Mouse (Mus musculus) cerebellum, postnatal 10 days (tissue): ENCODE data around the gene Misp.

Source experiments
- DNase-seq, 2 experiments: peaks; one replicate each; pipeline ENCODE4 v3.0.0; 2021; ENCODE audit warnings: mixed read lengths in 2 of 2

The Misp gene

DNA sequence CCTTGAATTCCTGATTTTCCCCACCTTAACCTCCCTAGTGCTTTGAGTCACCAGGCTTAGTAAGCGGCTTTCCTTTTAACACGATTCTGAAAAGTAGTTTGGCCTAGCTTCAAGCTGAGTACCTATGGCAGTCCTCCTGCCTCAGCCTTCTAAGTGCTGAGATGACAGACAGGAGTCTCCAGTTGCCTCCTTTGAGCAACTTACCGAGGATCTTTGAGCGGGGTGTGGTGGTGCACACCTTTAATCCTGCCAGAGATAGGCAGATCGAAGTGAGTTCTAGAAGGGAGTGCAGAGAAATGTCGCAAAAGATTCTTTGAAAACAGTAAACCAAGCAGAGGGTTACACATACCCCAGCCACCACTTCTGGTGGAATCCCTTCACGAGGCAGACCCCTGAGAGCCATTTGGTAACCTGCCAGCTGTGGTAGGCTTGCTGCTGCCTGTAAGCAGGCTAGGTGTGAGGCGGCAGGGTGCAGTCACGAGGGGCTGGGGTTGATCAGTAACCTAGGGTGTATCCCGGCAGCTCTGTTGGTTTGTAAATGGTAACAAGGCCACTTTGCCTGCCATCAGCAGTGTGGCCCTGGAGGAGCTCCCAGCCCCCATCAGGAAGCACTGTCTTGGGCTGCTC is 34.9 kb downstream of the Misp start:
- peak; percentile 69 to 71 for DNase-seq

DNA sequence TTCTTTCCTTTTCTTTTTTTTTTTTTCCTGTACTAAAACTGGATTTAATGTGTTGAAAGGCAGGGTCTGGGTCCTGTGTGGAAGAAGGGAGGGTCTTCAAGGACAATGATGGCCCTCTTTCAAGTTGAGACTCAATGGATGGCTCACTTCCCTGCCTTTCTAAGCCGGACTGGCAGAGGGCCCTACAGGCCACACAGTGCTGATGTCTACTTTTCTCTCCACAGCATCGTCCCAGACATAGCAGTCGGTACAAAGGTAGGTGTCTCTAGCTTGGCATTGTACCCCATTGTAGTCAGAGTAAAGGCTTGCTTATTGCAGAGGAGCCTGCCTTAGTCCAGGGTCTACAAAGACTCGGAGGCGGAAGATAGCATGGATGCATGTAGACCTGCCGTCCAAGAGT is 35.5 kb downstream of the Misp start:
- DNase-seq, result peak; percentile 54

DNA sequence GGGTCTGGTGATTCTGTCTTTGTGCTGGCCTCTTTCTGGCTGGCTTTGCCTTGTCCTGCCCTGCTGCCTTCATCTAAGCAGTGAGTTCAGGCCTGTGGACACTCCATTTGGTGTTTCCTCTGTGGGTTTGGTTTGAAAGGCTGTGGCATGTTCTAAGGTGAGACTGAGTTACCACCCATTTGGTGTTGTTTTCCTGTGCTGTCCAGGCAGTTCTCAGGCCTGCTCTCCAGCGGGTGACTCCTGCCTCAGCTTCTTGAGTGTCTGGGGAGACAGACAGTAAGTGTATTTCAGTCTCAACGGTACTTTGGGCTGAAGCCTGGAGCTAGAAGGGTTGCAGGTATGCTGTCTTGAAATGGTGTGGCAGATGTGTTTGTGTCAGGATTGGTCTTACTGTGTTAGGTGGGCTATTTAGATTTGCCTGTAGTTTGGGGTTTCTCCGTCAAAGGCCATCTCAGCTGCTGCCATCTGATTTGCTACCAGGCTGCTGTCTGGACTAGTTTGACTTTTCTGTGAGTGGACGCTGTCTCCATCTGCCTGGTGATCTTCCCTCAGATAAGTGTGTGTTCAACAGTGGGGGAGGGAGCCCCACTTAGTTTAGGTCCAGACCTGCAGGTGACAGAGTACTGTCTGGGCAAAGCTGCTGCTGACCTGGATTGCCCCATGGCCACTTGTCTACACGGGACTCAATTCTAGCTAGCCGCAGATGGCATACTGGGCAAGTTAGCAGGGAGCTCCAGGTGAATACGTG is 36.1 kb downstream of the Misp start:
- DNase-seq, result no peak

DNA sequence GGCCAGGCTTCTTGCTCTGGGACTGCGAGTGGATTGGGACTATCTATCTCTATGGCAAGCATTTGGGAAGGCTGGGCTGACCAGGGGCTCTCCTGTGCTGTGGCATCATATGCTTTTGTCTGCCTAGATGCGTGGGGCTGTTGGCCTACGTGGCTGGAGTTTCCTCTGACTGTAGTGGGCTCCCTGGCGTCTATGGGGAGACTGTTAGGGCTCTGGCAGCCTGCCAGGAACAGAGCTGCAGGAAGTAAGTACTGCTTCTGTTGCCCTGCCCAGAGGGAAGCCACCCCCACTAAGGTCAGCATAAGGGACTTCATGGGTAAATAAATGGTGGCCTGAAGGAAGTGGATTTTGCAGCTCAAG is 36.6 kb downstream of the Misp start:
- peak; percentile 67 to 71 for DNase-seq

DNA sequence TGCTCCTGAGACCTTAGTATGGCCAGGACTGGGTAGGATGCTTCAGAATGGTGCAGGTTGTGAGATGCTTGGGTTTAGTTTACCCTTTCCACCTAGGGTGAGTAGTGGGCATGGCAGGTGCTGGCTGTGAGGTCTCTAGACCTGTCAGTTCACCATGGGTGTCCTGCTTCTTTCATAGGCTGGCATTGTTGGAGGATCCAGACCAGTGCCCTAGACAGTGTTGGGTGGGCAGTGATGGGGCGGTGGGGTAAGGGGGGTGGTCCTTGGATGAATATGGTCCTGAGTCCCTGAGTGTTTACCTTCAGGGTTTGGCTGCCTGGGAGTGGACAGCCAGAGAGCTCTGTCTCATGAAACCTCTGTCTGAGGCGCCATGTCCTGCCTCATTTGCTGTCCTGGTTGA is 37.1 kb downstream of the Misp start:
- peak in 1 of 2 experiments; percentile 28 for DNase-seq

DNA sequence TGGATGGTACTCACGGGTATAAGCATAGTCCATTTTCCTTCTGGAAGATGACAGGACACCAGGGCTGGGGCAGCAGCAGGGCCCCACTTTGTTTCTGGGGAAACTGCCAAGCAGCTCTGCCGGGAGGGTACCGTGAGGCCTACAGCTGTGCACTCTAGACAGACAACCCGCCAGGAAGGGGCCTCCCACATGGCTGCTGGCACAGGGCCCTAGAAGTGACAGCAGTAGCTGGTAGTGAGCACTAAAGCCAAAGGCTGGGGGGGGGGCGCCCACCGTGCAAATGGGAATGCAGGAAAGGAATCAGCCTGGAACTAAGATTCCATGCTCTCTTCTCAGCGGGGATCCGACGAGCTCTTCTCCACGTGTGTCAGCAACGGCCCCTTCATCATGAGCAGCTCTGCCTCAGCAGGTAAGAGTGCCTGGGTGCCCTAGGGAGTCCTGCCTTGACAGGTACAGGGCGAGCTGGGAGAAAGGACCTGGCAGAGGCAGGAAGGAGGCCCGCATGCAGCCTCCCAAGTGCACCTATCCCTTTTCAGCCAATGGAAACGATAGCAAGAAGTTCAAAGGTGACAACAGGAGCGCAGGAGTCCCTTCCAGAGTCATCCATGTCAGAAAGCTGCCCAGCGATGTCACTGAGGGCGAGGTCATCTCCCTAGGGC is 37.8 kb downstream of the Misp start:
- peak; percentile 86 to 94 for DNase-seq

DNA sequence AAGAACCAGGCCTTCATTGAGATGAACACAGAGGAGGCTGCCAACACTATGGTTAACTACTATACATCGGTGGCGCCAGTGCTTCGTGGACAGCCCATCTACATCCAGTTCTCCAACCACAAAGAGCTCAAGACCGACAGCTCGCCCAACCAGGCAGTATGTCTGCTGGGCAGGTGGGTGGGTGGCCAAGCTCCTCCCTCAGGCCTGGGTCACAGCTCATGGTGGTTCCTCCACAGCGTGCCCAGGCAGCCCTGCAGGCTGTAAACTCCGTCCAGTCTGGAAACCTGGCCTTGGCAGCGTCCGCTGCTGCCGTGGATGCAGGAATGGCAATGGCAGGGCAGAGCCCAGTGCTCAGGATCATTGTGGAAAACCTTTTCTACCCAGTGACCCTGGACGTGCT is 38.3 kb downstream of the Misp start:
- DNase-seq, result peak; percentile 56 to 66

DNA sequence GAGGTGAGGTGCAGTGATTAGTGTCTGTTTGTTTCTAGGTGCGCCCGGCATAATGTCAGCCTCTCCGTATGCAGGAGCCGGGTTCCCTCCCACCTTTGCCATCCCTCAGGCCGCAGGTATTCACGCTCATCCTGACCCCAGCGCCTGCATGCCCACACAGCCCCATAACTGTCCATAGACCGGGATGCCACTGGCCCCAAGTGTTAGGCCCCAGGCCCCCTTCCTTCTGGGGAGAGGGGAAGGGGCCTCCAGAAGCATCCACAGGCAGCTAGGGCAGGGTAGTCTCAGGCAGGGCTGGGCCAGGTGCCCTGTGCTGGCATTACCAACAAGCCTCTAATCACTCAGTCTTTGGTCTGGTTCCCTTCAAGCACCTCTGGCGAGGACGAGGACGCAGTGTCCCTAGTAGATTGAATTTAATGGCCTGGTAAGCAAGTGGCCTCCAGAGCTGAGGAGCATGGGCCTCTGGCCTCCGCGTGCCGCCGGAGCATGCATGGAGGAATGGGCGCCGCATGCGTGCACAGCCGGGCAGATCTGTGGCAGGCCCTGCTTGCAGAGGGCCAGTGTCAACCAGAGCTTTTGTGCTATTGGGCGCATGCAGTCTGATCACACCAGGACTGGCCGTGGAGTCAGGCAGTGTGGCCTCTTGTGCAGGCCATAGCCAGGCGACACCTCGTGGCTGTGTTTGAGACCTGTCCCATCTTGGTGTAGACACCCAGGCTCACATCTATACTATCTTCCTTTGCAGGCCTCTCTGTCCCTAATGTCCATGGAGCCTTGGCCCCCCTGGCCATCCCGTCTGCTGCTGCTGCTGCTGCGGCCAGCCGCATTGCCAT is 39.5 kb downstream of the Misp start:
- DNase-seq, result no peak

DNA sequence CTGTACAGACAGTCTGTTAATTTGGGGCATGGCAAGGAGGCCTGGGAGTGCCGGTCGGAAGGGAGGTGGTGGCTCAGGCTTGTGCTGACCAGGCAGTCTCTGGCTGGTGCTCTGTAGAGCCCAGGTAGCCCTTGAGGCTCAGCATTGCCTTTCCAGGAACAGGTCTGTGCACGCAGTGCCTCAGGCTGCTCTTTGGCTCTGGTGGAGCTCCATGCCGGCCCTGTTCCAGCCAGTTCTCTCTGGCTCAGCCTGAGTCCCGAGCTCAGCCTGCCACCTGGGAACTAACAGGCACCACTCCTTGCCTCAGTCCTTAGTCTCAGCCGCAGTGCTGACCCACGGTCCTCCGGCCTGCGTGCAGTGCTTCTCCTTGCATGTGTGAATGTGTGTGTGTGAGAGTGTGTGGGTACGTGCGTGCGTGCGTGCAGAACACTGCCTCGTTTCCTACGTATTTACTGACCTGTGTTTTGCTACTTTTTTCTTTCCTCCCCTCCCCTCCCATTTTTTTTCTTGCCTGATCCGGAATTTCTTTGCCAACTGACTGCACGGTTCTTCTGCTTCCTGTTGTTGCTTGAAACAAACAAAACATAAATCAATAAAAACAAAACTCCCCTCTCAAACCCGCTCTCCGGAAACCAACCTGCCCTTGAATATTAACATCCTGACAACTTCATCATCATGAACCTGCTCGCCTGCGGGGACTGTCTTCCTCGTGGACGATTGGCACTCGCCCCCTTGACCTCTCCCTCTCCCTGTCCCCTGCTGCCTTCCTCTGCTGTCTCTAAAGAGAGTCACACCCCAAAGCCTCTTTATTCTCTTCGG is 40.6 kb downstream of the Misp start:
- peak; percentile 74 to 75 for DNase-seq

DNA sequence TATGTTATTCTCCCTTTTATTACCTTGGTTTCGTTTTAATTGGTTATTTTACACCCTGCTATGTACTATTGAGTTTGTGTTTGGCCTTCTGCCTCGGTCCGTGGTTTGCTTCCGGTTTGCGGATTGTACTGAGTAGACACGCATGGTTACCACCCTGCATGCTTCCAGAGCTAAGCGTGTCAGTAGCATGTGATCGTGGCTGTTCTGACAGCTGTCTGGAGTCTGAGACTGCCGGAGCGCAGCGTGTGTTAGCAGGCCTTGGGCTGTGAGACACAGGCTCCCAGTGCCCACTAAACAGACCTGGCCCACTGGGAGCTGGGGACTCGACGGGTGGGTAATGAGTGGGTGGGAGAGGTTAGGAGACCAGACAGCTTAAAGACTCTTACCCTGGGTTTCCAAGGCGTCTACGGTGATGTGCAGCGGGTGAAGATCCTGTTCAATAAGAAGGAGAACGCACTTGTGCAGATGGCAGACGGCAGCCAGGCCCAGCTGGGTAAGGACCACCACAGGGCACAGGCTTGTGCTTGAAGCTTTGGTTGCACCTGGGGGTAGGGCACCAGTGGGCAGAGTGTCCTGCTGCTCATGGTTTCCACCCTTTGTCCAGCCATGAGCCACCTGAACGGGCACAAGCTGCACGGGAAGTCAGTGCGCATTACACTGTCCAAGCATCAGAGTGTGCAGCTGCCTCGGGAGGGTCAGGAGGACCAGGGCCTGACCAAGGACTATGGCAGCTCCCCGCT is 41.4 kb downstream of the Misp start:
- peak; percentile 50 to 55 for DNase-seq

DNA sequence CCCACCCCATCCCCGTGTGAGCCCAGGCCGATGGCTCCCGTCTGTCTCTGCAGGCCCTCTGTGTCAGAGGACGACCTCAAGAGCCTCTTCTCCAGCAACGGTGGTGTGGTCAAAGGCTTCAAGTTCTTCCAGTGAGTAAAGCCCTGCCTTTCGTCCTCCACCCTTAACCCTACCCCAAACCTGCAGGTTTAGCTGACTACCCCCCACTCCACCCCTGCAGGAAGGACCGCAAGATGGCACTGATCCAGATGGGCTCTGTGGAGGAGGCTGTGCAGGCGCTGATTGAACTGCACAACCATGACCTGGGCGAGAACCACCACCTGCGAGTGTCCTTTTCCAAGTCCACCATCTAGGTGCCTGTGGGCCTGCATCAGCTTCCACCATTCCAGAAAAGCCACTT is 42.1 kb downstream of the Misp start:
- DNase-seq, result peak; percentile 66 to 71

DNA sequence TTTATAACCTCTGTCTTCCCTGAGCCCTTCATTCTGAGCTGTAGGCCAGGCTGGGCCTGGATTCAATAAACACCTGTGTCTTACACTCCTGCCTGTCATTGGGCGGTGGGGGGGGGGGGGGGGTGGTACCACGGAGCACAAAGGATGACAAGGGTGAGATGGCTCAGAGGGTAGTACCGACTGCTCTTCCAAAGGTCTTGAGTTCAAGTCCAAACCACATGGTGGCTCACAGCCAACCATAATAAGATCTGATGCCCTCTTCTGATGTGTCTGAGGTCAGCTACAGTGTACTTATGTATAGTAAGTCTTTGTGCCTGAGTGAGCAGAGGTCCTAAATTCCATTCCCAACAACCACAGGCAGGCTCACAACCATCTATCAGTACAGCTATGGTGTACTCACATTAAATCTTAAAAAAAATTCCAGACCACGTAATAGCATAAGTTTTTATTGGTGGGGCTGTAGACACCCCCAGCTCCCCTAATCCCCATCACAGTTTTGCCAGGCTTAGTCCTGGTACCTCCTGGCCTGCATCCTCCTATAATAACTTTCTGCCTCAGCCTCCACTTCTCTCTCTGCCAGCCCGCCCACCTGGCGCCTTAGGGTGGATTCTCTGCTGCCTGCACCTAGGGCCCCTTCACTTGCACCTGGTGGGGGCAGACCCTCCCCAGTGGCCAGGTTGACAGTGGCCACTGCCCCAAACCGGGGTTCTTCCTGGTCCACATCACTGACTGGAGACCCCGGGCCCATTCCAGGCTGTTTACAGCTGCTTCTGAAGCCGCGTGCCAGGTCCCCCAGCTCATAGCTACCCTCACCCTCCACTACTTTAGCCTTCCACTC is 43.8 kb downstream of the Misp start:
- peak; percentile 34 to 61 for DNase-seq

DNA sequence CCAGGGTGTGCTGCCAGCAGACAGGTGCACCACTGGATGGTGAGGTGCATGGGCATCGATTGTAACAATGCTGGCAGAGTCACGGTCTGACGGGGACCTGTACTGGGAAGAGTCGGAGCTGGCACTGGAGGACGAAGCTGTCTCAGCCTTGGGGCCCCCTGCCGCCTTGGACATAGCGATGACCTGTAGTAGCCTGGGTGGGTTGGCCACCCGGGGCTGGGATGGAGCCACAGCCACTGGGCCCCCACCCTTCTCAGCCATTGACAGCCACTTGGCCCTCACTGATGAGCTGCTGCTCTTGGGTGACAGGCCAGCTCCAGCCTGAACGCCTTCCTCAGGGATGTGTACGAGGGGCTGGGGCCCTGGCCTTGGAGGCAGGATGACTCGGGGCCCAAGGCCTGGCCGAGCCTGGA is 44.4 kb downstream of the Misp start:
- DNase-seq, result peak in 1 of 2 experiments; percentile 56

DNA sequence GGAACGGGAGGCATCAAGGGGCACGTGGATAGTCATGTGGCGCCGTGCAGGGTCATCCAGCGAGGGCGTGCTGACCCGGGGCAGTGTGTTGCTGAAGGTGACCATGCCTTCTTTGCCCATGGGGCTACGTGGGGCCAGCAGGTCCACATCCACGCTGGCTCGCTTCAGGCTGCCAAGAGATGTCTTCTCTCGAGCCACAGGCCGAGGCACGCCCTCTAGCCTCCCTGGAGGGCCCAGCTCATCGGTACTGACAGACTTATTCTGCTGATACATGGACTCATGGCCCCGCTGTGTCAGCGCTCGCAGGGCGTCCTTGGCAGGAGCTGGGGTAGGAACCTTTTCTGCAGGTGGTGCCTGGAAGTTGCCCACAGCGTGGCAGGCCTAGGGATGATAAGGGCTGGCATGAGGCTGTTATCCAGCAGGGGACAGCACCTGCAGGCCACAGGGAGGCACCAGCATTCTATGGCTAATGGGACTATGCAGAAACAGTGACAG is 45.1 kb downstream of the Misp start:
- peak; percentile 44 to 47 for DNase-seq

DNA sequence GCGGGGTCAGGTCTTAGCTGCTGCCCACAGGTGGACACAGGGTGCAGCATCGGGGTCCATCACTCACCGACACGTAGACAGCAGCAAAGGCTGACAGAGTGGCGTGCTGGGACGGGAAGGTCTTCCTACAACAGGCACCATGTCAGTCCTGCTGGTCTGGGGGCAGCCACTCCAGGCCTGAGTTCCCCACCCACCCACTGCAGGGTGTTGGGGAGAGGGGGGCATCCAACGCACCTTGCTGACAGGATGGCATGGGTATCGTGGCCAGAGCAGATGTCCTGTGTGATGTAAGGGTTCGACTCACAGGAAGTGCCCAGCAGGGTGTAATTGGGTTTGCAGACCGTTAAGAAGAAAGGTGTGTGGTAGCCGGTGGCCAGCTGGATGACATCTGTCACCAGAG is 45.8 kb downstream of the Misp start:
- DNase-seq, result peak; percentile 25 to 36

DNA sequence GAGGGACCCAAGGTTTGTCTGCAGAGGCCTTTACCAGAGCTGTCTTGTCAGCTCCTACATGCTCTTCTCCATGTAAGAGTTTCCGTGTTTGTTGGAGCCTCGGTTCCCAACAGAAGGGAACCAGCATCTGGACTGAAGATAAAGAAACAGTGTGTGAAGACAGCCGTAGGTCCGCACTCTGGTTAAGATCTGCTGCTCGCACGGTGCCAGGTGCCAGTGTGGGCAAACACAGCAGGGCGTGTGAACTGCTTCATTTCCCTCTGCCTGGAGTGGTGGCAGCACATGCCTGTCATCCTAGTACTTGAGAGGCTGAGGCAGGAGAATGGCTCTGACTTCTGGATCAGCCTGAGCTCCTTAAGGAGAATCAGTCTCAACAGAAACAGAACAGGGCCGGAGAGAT is 51.1 kb downstream of the Misp start:
- DNase-seq, result no peak

DNA sequence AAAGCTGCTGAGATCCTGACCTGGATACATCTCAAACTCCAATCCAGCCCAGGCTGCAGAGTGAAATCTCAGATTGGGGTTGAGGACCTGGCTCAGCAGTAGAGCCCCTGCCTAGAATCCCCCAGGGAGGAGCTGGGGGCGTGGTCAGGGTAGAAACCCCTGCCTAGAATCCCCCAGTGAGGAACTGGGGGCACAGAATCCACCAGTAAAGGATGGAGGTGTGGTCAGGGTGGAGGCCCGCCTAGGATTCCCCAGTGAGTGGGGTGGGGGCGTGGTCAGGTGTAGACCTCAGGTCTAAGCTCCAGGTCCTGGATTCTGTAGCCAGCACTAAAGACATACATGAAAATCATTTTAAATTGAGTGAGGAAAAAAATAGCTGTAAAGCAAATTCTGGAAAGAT is 52.1 kb downstream of the Misp start:
- peak; percentile 43 to 61 for DNase-seq

DNA sequence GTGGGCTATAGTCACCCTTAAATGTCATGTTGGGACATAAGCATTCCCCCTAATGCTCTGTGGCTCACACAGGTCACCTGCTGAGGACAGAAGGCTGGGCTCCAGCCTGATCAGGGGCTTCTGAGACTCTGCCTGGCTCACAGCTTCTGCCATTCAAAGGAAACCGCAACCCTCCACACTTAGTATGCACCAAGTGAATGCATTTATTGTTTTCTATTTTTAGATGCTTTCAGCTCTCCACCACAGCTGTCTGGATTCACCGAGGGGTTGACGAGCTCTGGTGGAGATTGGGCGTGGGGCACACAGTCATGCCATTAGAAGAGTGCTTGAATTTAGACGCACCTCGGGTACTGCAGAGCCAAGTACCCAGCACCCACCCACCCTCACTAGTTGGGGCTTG is 52.5 kb downstream of the Misp start:
- DNase-seq, result peak in 1 of 2 experiments; percentile 36

DNA sequence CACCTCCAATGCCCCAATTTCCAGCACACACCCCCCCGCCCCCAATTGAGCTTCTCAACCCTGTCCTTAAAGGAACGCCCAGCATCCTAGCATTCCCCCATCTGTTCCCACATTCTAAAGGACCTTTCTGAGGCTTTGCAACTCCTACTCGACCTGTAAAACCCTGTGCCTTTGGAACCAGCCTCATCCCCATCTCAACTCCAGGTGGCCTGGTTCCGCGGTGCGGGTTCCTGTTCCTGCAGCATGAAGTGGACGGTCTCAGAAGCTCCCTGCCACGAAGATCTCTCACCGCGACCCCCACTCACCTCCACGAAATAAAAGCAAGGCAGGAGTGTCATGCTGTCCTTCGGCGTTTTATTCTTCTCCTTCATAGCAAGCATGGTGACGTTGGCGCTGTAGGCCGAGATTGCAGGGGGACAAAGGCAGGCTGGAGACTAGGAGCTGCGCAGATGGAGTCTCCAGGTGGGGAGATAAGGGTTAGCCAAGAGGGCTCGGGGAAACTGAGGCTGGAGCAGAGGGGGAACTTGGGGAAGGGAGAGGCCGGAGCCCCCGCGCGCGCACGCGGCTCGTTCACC is 53.0 kb downstream of the Misp start:
- DNase-seq, result peak in 1 of 2 experiments; percentile 39

DNA sequence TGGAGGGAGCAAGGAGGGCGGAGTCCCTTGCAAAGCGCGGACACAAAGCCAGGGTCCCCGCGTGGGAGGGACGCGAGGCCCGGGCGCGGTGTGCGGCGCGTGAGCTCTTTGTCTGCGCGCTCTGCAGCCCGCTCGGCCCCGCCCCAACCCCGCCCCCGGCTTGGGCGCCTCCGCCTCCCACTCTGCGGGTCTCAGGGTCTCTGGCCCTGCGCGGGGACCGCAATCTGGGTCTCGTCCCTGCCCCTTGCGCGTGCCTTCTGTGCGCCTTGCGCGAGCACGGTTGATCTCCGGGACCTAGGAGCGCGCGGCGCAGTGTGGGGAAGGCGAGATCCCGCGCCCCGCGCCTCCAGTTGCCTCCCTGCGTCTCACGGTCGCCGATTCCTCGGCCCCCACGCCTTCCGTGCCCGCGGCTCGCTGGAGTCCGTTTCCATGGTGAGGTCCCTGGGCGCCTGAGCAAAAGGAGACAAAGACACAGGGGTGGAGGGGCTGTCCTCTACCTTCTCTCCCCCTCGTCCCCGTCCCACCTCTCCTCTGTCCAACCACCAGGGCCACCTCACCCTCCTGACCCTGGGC is 53.6 kb downstream of the Misp start, which contains the start of the genes Prtn3 and Plppr3:
Gene Prtn3, plus strand, starts transcription at position 187 of the 573 bp plus-strand sequence.
Gene Plppr3, minus strand, starts transcription at position 345 of the 573 bp plus-strand sequence.
- peak; percentile 86 to 93 for DNase-seq
